8 mouse cellular contexts compared by ENCODE assay signal in genomic region chr9:121285341-121286324, GRCm38 (mm10). TPM values are rescaled to one million over a fixed set of nuclear protein-coding genes. Genes with fewer than 3 reads are reported as not detected.
DNase-seq lines count a peak whose midpoint lies in the region; ATAC-seq and TF ChIP-seq lines count a peak whose summit lies in the region.

No protein-coding gene starts in this region.

- H3K9me3 ChIP-seq in embryonic facial prominence, embryonic 10.5 days = peaks cover 21% of the 10 kb centered on the region
- H3K9me3 ChIP-seq in lung, embryonic 14.5 days (ENCODE audit: low read depth, low read length) = peaks cover 6% of the 10 kb centered on the region; the same call in 1 of the 2 replicates
- no peaks in the 10 kb centered on the region for H3K9me3 ChIP-seq in neural tube, embryonic 14.5 days (ENCODE audit: control insufficient read depth, low read length)

- TF ChIP-seq POLR2A in kidney, adult 2 months (IDR thresholded peaks at IDR 0.05; ENCODE audit: low read depth, low read length) = no peak

- 19% methylated on average over 29 of the region's 29 CpGs for WGBS in embryonic facial prominence, embryonic 10.5 days
- WGBS in kidney, adult 2 months = 13% methylated on average over 29 of the region's 29 CpGs
- 18% methylated on average over 29 of the region's 29 CpGs for WGBS in lung, embryonic 14.5 days
- 21% methylated on average over 29 of the region's 29 CpGs for WGBS in neural tube, embryonic 14.5 days

- DNase-seq in CD4-positive, CD25-positive, alpha-beta regulatory T cell, adult 2 months (ENCODE audit: low read depth, low spot score) = peak; percentile 80
- peak; percentile 71 for DNase-seq in T-cell, adult 2 months (ENCODE audit: low spot score)
- DNase-seq in embryonic facial prominence, embryonic 10.5 days (ENCODE audit: low spot score) = peak; percentile 73
- DNase-seq in heart, adult 9 months (ENCODE audit: low spot score in 2 of 2) = peak; percentile 85 to 91
- DNase-seq in kidney, adult 2 months = peak; percentile 92
- peak; percentile 86 for DNase-seq in lung, embryonic 14.5 days
- peak; percentile 55 to 62 for DNase-seq in thymus, postnatal 36 days

- H3K9ac ChIP-seq in lung, embryonic 14.5 days = peak overlapping the region; percentile 61
- H3K9ac ChIP-seq in neural tube, embryonic 14.5 days (replicated peaks; ENCODE audit: low read depth, low read length) = peak overlapping the region; percentile 32; the same call in 1 of the 2 replicates

- peaks cover 13% of the 10 kb centered on the region for H3K4me1 ChIP-seq in embryonic facial prominence, embryonic 10.5 days
- peaks cover 4% of the 10 kb centered on the region; the same call in 1 of the 2 replicates for H3K4me1 ChIP-seq in kidney, adult 2 months (ENCODE audit: control insufficient read depth, insufficient read depth, low read length)
- no peaks in the 10 kb centered on the region for H3K4me1 ChIP-seq in lung, embryonic 14.5 days (ENCODE audit: insufficient read depth)
- H3K4me1 ChIP-seq in neural tube, embryonic 14.5 days (ENCODE audit: control insufficient read depth, insufficient read depth, low read length) = no peaks in the 10 kb centered on the region

- H3K36me3 ChIP-seq in embryonic facial prominence, embryonic 10.5 days (replicated peaks) = peaks cover 22% of the 10 kb centered on the region
- H3K36me3 ChIP-seq in kidney, adult 2 months (ENCODE audit: control insufficient read depth, insufficient read depth, low read length) = no peaks in the 10 kb centered on the region
- no peaks in the 10 kb centered on the region for H3K36me3 ChIP-seq in lung, embryonic 14.5 days (ENCODE audit: insufficient read depth)
- no peaks in the 10 kb centered on the region for H3K36me3 ChIP-seq in neural tube, embryonic 14.5 days (ENCODE audit: control insufficient read depth, insufficient read depth, low read length)

- H3K4me2 ChIP-seq in lung, embryonic 14.5 days = peak overlapping the region; percentile 69
- H3K4me2 ChIP-seq in neural tube, embryonic 14.5 days (ENCODE audit: low read depth, low read length) = peak overlapping the region; percentile 49

- H3K27ac ChIP-seq in embryonic facial prominence, embryonic 10.5 days (replicated peaks) = peak overlapping the region; percentile 81
- peak overlapping the region; percentile 13; the same call in 1 of the 2 replicates for H3K27ac ChIP-seq in kidney, adult 2 months (ENCODE audit: insufficient read depth, low read depth, low read length)
- H3K27ac ChIP-seq in lung, embryonic 14.5 days (ENCODE audit: low read depth) = peak overlapping the region; percentile 54; the same call in 1 of the 2 replicates
- H3K27ac ChIP-seq in neural tube, embryonic 14.5 days (ENCODE audit: low read depth, low read length) = 0 out of 2 replicates have a peak overlapping the region, but pooled peaks have one; percentile 36

- peak overlapping the region; percentile 61 for H3K4me3 ChIP-seq in embryonic facial prominence, embryonic 10.5 days
- H3K4me3 ChIP-seq in kidney, adult 2 months (ENCODE audit: insufficient read depth, low read depth, low read length) = peak overlapping the region; percentile 47
- H3K4me3 ChIP-seq in lung, embryonic 14.5 days (ENCODE audit: low read depth, low read length) = peak overlapping the region; percentile 46
- H3K4me3 ChIP-seq in neural tube, embryonic 14.5 days (ENCODE audit: low read depth, low read length) = peak overlapping the region; percentile 36

- ATAC-seq in lung, embryonic 14.5 days (ENCODE audit: insufficient read depth) = peak; percentile 91
- ATAC-seq in neural tube, embryonic 14.5 days (ENCODE audit: low read depth) = peak; percentile 88

- TF ChIP-seq CTCF in kidney, adult 2 months (conservative IDR thresholded peaks at IDR 0.05; ENCODE audit: insufficient read depth, insufficient read length, low read depth, low read length) = no peak
- no peak for TF ChIP-seq CTCF in lung, embryonic 14.5 days (IDR thresholded peaks at IDR 0.05; ENCODE audit: low read depth)

- H3K27me3 ChIP-seq in embryonic facial prominence, embryonic 10.5 days (replicated peaks; ENCODE audit: low read depth, poor library complexity, severe bottlenecking) = no peaks in the 10 kb centered on the region
- H3K27me3 ChIP-seq in kidney, adult 2 months (replicated peaks; ENCODE audit: control insufficient read depth, insufficient read depth, low read length) = no peaks in the 10 kb centered on the region
- H3K27me3 ChIP-seq in lung, embryonic 14.5 days (ENCODE audit: insufficient read depth, low read length) = no peaks in the 10 kb centered on the region
- no peaks in the 10 kb centered on the region for H3K27me3 ChIP-seq in neural tube, embryonic 14.5 days (ENCODE audit: control insufficient read depth, insufficient read depth, low read length)

RNA-seq across cellular contexts. Expression of gene Ulk4, which starts 8.6 kb away (rescaled TPM):
- polyA plus RNA-seq in embryonic facial prominence, embryonic 10.5 days (2016; fragmentation: Nextera tagmentation; extraction: Ambion mirVana) = 140 TPM in 2 replicates
- polyA plus RNA-seq in kidney, adult 2 months (2012; rRNA removed) = 1.9 and 4.8 TPM in 2 replicates
- polyA plus RNA-seq in lung, embryonic 14.5 days (2014; fragmentation: Nextera tagmentation; extraction: Ambion mirVana) = 123 and 125 TPM in 2 replicates
- polyA plus RNA-seq in neural tube, embryonic 14.5 days (2014; fragmentation: Nextera tagmentation; extraction: Ambion mirVana) = 65.5 and 86.7 TPM in 2 replicates

RNA-seq across cellular contexts. Expression of gene Trak1, which starts 11.7 kb away (rescaled TPM):
- polyA plus RNA-seq in embryonic facial prominence, embryonic 10.5 days (2016; fragmentation: Nextera tagmentation; extraction: Ambion mirVana) = 14.1 and 14.7 TPM in 2 replicates
- 65.1 and 65.2 TPM in 2 replicates for polyA plus RNA-seq in kidney, adult 2 months (2012; rRNA removed)
- polyA plus RNA-seq in lung, embryonic 14.5 days (2014; fragmentation: Nextera tagmentation; extraction: Ambion mirVana) = 20.8 and 20.9 TPM in 2 replicates
- polyA plus RNA-seq in neural tube, embryonic 14.5 days (2014; fragmentation: Nextera tagmentation; extraction: Ambion mirVana) = 58.6 and 60.0 TPM in 2 replicates

Comparison
In these comparisons a context has a peak if more than half of its experiments do, and no peak if none do; other contexts are left out.
1. Peak in every context shown above with its lines: DNase-seq, ATAC-seq, H3K4me3 ChIP-seq and H3K27ac ChIP-seq.
2. H3K27ac ChIP-seq: peak in every context shown above with its lines; median percentile 81 in embryonic facial prominence, embryonic 10.5 days; 54 in lung, embryonic 14.5 days; 36 in neural tube, embryonic 14.5 days; 13 in kidney, adult 2 months.
3. RNA of gene Ulk4, which starts 8.6 kb away (polyA plus RNA-seq): 140 TPM in embryonic facial prominence, embryonic 10.5 days, 123 to 125 TPM in lung, embryonic 14.5 days and 65.5 to 86.7 TPM in neural tube, embryonic 14.5 days; 1.9 to 4.8 TPM in kidney, adult 2 months; every median in the first group is over 10 times any median in the second.